Mouse (Mus musculus): ENCODE data around the gene Usp39. TPM values are rescaled to one million over a fixed set of nuclear protein-coding genes. Genes with fewer than 3 reads are reported as not detected.

Gene Usp39
- polyA plus RNA-seq, 1 experiment from 2014 or later, result 91.6 TPM

DNA sequence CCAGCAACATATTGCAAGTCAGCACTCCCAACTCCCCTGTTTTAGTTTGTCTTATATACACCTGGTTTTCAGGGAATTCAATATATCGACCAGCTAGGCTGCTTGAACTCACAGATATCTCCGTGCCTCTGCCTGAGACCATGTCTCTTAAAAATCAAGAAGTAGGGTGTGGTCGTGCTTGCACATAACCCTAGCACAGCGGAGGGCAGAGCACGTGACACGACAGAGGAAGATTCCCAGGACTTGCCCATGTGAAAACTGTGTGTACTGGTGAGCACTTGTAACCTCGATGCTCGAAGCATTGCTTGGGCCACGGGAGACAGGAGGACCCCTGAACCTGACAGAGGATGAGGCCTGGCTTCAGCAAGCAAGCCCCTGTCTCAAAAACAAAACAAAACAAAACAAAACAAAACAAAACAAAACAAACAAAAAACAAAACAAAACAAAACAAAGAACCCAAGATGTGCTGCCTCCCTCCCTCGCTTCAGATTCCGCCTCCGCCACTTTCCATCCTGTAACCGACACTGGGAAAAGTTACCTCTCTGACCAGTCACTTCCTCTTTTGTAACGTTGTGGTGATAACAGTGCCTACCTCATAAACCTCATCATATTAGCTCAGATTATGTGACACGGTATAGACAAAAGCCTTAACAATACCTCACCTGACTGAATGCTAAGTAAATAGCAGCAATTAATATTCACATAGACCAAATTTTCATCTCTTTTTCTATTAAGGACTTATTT is 30.0 kb upstream of the Usp39 start:
- peaks cover under 1% of the 10 kb centered on the region; the same call in 1 of the 2 replicates for H3K36me3 ChIP-seq (ENCODE audit: control insufficient read depth, insufficient read depth, low read length)
- DNase-seq (ENCODE audit: low spot score) (no peak), ATAC-seq (replicated peaks; ENCODE audit: low FRiP score) (peak; percentile 67)
- no peaks in the 10 kb centered on the region for H3K9me3 ChIP-seq (ENCODE audit: control insufficient read depth, low read length)
- H3K27ac ChIP-seq (ENCODE audit: low read depth, low read length), result peak overlapping the region; percentile 53; the same call in 1 of the 2 replicates
- 44% methylated on average over 15 of the region's 15 CpGs for WGBS
- H3K9ac ChIP-seq (ENCODE audit: low read depth, low read length), result no peak overlapping the region
- peaks cover 45% of the 10 kb centered on the region for H3K4me1 ChIP-seq (replicated peaks; ENCODE audit: control insufficient read depth, insufficient read depth, low read length)
- H3K4me3 ChIP-seq (ENCODE audit: low read depth, low read length), result no peak overlapping the region
- peak overlapping the region; percentile 42 for H3K4me2 ChIP-seq
- no peaks in the 10 kb centered on the region for H3K27me3 ChIP-seq (replicated peaks; ENCODE audit: control insufficient read depth, insufficient read depth, low read length)

GRCm38 (mm10) chr6:72374206-72374605 is 29.2 kb upstream of the Usp39 start:
- peaks cover 5% of the 10 kb centered on the region; the same call in 1 of the 2 replicates for H3K36me3 ChIP-seq (ENCODE audit: control insufficient read depth, insufficient read depth, low read length)
- DNase-seq (ENCODE audit: low spot score) (no peak), ATAC-seq (replicated peaks; ENCODE audit: low FRiP score) (no peak)
- no peaks in the 10 kb centered on the region for H3K27me3 ChIP-seq (replicated peaks; ENCODE audit: control insufficient read depth, insufficient read depth, low read length)
- H3K4me1 ChIP-seq (replicated peaks; ENCODE audit: control insufficient read depth, insufficient read depth, low read length), result peaks cover 50% of the 10 kb centered on the region
- H3K4me3 ChIP-seq (ENCODE audit: low read depth, low read length), result no peak overlapping the region
- no peak overlapping the region for H3K9ac ChIP-seq (ENCODE audit: low read depth, low read length)
- no peaks in the 10 kb centered on the region for H3K9me3 ChIP-seq (ENCODE audit: control insufficient read depth, low read length)
- H3K27ac ChIP-seq (ENCODE audit: low read depth, low read length), result peak overlapping the region; percentile 9; the same call in 1 of the 2 replicates
- WGBS, result 59% methylated on average over 7 of the region's 7 CpGs
- peak overlapping the region; percentile 12 for H3K4me2 ChIP-seq

DNA sequence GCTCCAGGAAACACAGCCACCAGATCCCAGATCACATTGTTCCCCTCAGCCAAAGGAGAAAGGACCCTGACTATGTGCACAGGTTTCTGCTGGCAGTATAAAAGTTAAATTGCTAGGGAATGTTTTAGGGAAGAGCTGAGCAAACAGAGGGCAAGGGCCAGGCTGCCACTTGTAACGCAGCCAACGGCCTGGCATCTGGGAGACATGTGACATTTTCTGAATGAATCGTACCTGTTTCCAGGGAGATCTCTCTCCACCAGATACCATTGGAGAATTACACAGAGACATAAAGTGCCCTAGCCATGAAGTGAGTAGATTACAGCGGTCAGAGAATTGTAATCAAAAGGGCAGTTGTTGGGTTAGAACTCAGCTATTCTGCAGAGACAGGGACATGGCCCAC is 28.2 kb upstream of the Usp39 start:
- DNase-seq (ENCODE audit: low spot score) (no peak), ATAC-seq (replicated peaks; ENCODE audit: low FRiP score) (no peak)
- Histone ChIP-seq H3K4me2 (no peak overlapping the region), H3K4me3 (ENCODE audit: low read depth, low read length) (no peak overlapping the region), H3K27me3 (replicated peaks; ENCODE audit: control insufficient read depth, insufficient read depth, low read length) (no peaks in the 10 kb centered on the region), H3K4me1 (replicated peaks; ENCODE audit: control insufficient read depth, insufficient read depth, low read length) (peaks cover 44% of the 10 kb centered on the region), H3K36me3 (ENCODE audit: control insufficient read depth, insufficient read depth, low read length) (peaks cover 9% of the 10 kb centered on the region; the same call in 1 of the 2 replicates), H3K9ac (ENCODE audit: low read depth, low read length) (peak overlapping the region; percentile 30; the same call in 1 of the 2 replicates), H3K27ac (ENCODE audit: low read depth, low read length) (no peak overlapping the region), H3K9me3 (ENCODE audit: control insufficient read depth, low read length) (no peaks in the 10 kb centered on the region)
- WGBS, result 89% methylated on average over 4 of the region's 4 CpGs

DNA sequence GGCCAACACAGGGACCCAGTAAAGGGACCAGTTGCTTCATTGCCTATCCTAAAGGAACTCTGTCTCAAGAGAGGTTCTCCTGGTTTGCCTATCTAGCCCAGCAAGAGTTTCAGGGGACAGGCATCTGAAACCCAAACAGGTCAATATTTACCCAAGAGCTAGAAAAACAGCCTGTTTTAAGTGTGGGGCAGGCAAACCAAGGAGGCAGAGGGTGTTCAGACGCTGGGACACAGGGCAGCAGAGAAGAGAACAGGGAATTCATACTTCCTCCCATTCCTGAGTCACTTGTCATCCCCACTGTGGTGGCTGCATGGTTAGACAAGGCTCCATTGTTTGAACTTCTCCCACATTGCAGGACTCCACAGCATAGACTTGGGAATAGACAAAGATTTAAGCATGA is 26.6 kb upstream of the Usp39 start:
- peak overlapping the region; percentile 16; the same call in 1 of the 2 replicates for H3K27ac ChIP-seq (ENCODE audit: low read depth, low read length)
- ATAC-seq (replicated peaks; ENCODE audit: low FRiP score) (no peak), DNase-seq (ENCODE audit: low spot score) (no peak)
- H3K4me2 ChIP-seq, result no peak overlapping the region
- no peaks in the 10 kb centered on the region for H3K9me3 ChIP-seq (ENCODE audit: control insufficient read depth, low read length)
- peaks cover 43% of the 10 kb centered on the region for H3K4me1 ChIP-seq (replicated peaks; ENCODE audit: control insufficient read depth, insufficient read depth, low read length)
- WGBS, result 19% methylated on average over 1 of the region's 1 CpGs
- H3K9ac ChIP-seq (ENCODE audit: low read depth, low read length), result no peak overlapping the region
- no peak overlapping the region for H3K4me3 ChIP-seq (ENCODE audit: low read depth, low read length)
- H3K36me3 ChIP-seq (ENCODE audit: control insufficient read depth, insufficient read depth, low read length), result peaks cover 9% of the 10 kb centered on the region; the same call in 1 of the 2 replicates
- H3K27me3 ChIP-seq (replicated peaks; ENCODE audit: control insufficient read depth, insufficient read depth, low read length), result no peaks in the 10 kb centered on the region

DNA sequence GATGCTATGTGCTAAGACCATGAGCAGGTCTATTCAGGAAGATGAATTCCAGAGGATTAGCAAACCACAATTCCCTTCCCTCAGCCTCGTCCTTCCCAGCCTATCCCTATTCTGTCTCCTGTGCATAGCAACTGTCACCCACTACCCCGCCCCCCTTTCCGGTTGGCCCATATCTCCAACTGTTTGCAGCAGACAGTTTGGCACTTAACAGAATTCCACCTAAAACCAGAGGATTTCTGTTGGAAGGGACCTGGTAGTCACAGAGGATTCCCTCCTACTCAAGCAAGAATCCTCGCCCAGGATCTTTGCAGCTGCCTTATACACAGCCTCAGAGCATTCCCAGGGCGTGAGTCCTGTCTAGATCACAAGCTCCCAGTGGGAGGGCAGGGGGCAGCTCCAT is 26.2 kb upstream of the Usp39 start:
- H3K4me3 ChIP-seq (ENCODE audit: low read depth, low read length), result no peak overlapping the region
- WGBS, result 57% methylated on average over 5 of the region's 5 CpGs
- ATAC-seq (replicated peaks; ENCODE audit: low FRiP score) (no peak), DNase-seq (ENCODE audit: low spot score) (no peak)
- H3K4me1 ChIP-seq (replicated peaks; ENCODE audit: control insufficient read depth, insufficient read depth, low read length), result peaks cover 38% of the 10 kb centered on the region
- H3K9ac ChIP-seq (ENCODE audit: low read depth, low read length), result no peak overlapping the region
- H3K9me3 ChIP-seq (ENCODE audit: control insufficient read depth, low read length), result no peaks in the 10 kb centered on the region
- no peak overlapping the region for H3K4me2 ChIP-seq
- H3K27ac ChIP-seq (ENCODE audit: low read depth, low read length), result peak overlapping the region; percentile 16; the same call in 1 of the 2 replicates
- peaks cover 9% of the 10 kb centered on the region; the same call in 1 of the 2 replicates for H3K36me3 ChIP-seq (ENCODE audit: control insufficient read depth, insufficient read depth, low read length)
- no peaks in the 10 kb centered on the region for H3K27me3 ChIP-seq (replicated peaks; ENCODE audit: control insufficient read depth, insufficient read depth, low read length)

GRCm38 (mm10) chr6:72370091-72370490 is 25.1 kb upstream of the Usp39 start:
- peaks cover 38% of the 10 kb centered on the region for H3K4me1 ChIP-seq (replicated peaks; ENCODE audit: control insufficient read depth, insufficient read depth, low read length)
- peak overlapping the region; percentile 13; the same call in 1 of the 2 replicates for H3K27ac ChIP-seq (ENCODE audit: low read depth, low read length)
- WGBS, result 78% methylated on average over 12 of the region's 12 CpGs
- no peak for ATAC-seq (replicated peaks; ENCODE audit: low FRiP score)
- H3K27me3 ChIP-seq (replicated peaks; ENCODE audit: control insufficient read depth, insufficient read depth, low read length), result no peaks in the 10 kb centered on the region
- no peak overlapping the region for H3K4me3 ChIP-seq (ENCODE audit: low read depth, low read length)
- H3K36me3 ChIP-seq (ENCODE audit: control insufficient read depth, insufficient read depth, low read length), result peaks cover 9% of the 10 kb centered on the region; the same call in 1 of the 2 replicates
- H3K4me2 ChIP-seq, result no peak overlapping the region
- H3K9ac ChIP-seq (ENCODE audit: low read depth, low read length), result no peak overlapping the region
- no peaks in the 10 kb centered on the region for H3K9me3 ChIP-seq (ENCODE audit: control insufficient read depth, low read length)
- DNase-seq (ENCODE audit: low spot score), result no peak

DNA sequence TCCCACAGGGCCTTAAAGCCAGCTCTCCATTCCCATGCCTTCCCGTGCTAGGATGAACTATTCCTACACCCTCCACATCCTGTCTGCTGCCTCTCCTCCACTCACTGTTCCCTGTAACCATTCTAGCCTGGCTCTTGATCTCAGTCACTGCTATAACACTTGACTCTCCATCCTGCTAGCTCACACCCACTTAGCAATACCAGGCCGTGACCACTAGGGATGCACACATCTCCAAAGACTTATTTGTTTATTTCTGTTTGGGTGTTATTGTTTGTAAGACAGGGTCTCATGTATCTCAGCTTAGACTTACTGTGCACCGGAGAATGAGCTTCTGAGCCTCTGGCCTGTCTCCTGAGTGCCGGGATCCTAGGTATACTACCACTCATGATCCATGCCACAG is 24.6 kb upstream of the Usp39 start:
- Histone ChIP-seq H3K4me1 (replicated peaks; ENCODE audit: control insufficient read depth, insufficient read depth, low read length) (peaks cover 33% of the 10 kb centered on the region), H3K27ac (ENCODE audit: low read depth, low read length) (no peak overlapping the region), H3K4me2 (no peak overlapping the region), H3K9me3 (ENCODE audit: control insufficient read depth, low read length) (no peaks in the 10 kb centered on the region), H3K4me3 (ENCODE audit: low read depth, low read length) (no peak overlapping the region), H3K36me3 (ENCODE audit: control insufficient read depth, insufficient read depth, low read length) (peaks cover 9% of the 10 kb centered on the region; the same call in 1 of the 2 replicates), H3K27me3 (replicated peaks; ENCODE audit: control insufficient read depth, insufficient read depth, low read length) (no peaks in the 10 kb centered on the region), H3K9ac (ENCODE audit: low read depth, low read length) (0 out of 2 replicates have a peak overlapping the region, but pooled peaks have one; percentile 9)
- WGBS, result 77% methylated on average over 4 of the region's 4 CpGs
- DNase-seq (ENCODE audit: low spot score) (no peak), ATAC-seq (replicated peaks; ENCODE audit: low FRiP score) (no peak)

GRCm38 (mm10) chr6:72367460-72367974 is 22.5 kb upstream of the Usp39 start:
- Histone ChIP-seq H3K4me3 (ENCODE audit: low read depth, low read length) (no peak overlapping the region), H3K9ac (ENCODE audit: low read depth, low read length) (no peak overlapping the region), H3K4me1 (replicated peaks; ENCODE audit: control insufficient read depth, insufficient read depth, low read length) (peaks cover 24% of the 10 kb centered on the region), H3K27ac (ENCODE audit: low read depth, low read length) (no peak overlapping the region), H3K9me3 (ENCODE audit: control insufficient read depth, low read length) (no peaks in the 10 kb centered on the region), H3K4me2 (no peak overlapping the region), H3K27me3 (replicated peaks; ENCODE audit: control insufficient read depth, insufficient read depth, low read length) (no peaks in the 10 kb centered on the region), H3K36me3 (ENCODE audit: control insufficient read depth, insufficient read depth, low read length) (peaks cover 9% of the 10 kb centered on the region; the same call in 1 of the 2 replicates)
- WGBS, result 76% methylated on average over 4 of the region's 4 CpGs
- DNase-seq (ENCODE audit: low spot score) (no peak), ATAC-seq (replicated peaks; ENCODE audit: low FRiP score) (no peak)
